Mouse (Mus musculus): ENCODE measurements around the gene Cyp2w1.
"Not testable (repeated sequence)": the region's sequence is repeated elsewhere in the genome, so short reads cannot be mapped to it uniquely, and the experiment has no call there.

Cyp2w1 gene

DNA sequence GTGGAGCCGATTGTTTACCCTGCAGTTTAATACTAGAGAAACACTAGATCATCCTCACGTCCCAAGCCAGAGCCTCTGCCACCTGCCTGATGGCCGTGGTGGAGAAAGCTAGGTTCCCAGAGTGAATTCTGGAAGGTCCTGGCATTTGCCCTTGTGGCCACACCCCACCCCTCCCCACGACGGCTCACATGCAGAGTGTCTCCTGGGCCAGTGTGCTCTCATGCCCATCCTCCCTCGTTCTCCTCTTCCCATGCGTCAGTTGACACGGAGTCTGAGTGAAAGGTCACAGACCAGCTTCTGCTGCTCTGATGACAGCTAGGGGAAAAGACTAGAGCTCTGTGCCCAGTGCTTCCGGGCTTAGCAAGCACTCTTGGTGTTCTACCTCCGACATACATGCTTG, 32.1 kb downstream of the Cyp2w1 start:
- no peak for DNase-seq (ENCODE audit: low spot score)

DNA sequence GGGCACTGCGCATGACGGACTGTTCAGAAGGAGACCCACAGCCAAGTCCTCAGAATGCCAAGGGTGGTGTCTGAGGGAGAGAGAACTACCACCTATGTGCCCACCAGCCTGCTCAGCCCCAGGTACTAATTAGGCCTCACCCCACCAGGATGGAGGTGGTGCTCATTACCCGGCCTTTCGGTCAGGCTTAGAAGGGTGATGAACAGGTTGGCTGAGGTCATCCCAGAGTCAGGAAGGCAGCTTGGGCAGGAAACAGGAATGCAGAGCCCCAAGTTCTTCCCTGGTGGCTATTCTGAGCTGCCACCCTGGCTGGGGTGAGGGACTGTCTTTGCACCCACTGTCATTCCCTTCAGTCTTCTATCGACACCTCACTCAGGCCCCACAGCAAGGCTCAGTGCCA, 33.6 kb downstream of the Cyp2w1 start:
- no peak for DNase-seq (ENCODE audit: low spot score)

DNA sequence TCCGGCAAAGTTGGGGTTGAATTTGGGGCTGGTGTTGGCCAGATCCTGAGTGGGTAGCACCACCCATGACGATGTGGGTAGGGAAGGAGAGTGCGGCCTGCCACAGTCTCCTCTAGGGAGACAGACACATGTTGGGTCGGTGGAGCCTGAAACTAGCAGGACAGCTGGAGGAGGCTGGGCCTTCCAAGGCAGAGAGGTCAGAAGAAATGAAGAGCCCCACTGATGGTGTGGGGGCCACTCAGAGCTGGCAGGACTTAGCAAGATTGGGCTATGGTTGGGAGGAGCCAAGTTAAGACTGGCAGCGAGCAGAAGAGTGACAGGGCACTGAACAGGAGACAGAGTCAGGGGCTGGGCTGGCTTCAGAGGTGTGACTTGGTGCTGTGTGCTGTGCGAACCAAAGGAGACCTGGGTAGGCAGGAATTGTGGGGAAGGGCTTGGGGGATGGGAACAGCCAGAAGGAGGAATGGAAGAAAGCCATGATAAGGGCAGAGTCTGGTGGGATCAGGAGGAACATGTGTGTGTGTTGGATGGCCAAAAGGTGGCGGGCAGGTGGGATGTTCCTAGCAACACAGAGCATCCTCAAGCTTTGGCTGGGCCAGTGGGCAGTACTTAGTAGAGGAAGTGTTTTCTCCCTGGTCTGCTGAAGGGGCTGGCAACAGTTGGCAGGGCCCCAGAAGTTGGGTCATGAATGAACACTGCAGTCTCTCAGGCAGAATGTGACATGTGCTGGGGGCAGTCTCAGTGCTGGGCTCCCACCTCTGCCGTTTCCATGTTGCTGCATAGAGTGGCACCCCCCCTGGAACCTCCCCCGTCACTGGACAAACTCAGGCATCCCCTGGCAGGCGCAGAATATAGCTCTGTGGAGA, 35.1 kb downstream of the Cyp2w1 start:
- no peak for DNase-seq (ENCODE audit: low spot score)

DNA sequence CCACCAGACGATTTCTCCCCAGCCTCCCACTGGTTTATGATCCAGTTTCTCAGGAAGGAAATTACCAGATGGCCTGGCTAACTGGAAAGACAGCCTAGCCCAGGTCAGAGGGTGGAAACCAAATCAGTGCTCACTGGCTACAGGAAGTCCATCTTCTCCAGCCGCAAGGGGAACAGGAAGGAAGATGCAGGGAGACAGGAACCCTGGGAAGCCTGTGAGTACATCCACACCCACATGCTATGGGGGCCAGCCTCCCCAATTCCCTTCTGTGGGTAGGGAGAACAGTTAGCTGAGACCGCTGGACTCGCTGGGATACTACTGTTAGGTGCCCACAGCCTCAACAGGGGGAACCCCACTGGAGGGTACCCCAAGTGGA, 35.8 kb downstream of the Cyp2w1 start:
- DNase-seq (ENCODE audit: low spot score) = no peak

DNA sequence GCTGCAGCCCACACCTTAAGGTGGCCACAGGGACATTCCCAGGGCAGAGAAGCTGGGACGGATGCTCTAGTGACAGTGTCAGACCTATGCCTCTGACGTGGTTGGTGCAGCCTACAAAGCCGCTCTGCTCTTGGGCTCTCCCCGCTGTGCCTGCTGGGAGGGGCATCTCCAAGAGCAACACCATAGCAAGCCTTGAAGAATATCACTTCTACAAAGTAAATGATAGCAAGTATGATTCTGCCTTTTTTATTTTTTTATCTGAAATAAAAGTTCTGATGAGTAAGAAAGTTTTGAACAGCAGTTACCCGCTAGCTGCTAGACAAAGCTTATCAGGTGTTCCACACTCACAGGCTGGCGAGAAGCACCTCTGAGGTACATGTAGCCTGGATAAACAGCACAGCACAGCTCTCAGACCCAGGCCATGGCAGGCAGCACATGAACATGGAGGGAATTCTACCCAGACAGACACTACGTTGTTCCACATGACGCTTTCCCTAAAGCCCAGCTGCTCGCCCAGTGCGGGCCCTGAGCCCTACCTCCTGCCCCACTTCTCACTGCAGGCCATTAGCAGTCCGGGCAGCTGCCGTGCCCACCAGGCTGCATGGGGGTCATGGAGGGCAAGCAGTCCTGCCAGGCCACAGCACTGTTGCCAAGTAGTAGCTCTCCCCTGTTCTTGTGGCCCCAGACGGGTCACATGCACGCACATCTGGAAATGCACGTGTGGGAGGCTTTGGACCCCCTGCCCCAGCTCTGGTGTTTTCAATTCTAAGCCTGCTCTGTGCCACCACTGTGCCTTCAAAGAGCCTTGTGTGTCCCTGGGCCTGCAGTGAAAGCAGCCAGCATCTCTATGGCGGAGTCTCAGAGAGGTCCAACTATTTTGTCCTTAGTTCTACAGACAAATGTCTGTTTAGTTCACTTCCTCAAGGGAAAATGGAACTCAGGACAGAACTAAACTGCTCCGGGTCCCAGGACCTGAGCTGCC, 36.6 kb downstream of the Cyp2w1 start:
- no peak for DNase-seq (ENCODE audit: low spot score)

DNA sequence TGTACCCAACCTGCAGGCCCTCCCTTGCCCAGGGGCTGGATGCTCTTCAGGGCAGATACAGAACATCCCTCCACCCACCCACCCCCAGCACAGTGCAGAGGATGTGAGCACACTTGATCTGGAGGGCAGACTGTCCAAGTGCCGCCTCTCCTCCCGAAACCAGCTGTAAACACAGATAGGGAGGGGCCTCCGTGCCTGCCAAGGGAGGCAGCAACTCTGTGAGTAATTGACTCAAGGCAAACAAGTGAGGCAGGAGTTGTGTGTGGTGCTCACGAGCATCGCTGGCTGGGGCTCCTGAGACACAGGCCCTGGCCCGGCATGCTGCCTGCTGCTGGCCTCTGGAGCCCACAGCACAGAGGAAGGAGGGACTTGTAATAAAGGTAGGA, 37.3 kb downstream of the Cyp2w1 start:
- DNase-seq (ENCODE audit: low spot score) = no peak

DNA sequence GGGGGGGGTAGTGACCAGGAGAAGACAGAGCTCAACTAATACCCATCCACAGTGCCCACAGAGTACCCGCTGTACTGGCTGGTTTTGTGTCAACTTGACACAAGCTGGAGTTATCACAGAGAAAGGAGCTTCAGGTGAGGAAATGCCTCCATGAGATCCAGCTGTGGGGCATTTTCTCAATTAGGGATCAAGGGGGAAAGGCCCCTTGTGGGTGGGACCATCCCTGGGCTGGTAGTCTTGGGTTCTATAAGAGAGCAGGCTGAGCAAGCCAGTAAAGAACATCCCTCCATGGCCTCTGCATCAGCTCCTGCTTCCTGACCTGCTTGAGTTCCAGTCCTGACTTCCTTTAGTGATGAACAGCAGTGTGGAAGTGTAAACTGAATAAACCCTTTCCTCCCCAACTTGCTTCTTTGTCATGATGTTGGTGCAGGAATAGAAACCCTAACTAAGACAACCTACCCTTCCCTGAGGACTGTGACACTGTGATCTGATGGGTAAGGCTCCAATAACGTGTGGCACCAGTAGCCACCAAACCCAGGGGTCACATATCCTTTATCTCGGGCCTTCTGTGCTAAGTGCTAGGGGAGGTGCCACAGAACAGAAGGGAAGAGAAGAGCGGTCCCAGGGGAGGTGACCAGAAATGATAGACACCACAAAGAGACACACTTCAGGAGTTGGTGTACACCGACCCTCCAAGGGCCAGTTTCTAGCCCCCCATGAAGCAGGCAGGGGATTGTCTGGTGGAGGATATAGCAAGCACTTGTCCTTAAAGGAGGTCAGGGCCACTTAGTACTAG, 38.1 kb downstream of the Cyp2w1 start:
- not testable (repeated sequence) for DNase-seq (ENCODE audit: low spot score)

DNA sequence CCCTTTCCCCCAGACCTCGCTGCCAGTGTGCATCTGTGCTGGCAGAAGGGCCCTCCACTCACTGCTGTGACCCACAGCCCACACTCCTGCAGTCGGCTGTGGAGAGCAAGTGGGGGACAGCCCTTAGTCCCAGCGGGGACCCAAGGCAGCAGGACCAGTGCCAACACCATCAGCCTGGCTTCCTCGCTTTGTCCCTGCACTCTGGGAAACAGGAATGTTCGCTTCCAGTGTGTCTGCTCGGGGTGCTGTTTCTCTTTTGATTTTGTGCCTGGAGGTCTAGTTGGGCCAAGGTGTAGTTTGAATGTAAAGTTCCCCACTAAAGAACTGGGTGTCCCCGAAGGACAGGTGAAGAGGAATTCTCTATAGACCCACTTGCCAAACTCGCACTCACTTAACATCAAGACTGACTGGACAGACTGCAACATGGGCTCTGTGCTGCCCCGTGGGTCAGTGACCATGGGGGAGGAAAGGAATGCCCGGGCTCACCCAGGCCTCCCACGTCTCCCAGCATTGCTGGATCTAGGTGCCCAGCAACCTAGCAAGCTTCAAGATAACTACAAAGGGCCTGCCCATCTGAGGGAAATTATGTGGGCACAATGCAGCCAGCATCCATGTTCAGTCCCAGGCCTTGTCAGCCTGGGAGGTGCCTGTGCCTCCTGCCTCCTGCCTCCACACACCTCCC, 39.0 kb downstream of the Cyp2w1 start:
- DNase-seq (ENCODE audit: low spot score) = no peak

DNA sequence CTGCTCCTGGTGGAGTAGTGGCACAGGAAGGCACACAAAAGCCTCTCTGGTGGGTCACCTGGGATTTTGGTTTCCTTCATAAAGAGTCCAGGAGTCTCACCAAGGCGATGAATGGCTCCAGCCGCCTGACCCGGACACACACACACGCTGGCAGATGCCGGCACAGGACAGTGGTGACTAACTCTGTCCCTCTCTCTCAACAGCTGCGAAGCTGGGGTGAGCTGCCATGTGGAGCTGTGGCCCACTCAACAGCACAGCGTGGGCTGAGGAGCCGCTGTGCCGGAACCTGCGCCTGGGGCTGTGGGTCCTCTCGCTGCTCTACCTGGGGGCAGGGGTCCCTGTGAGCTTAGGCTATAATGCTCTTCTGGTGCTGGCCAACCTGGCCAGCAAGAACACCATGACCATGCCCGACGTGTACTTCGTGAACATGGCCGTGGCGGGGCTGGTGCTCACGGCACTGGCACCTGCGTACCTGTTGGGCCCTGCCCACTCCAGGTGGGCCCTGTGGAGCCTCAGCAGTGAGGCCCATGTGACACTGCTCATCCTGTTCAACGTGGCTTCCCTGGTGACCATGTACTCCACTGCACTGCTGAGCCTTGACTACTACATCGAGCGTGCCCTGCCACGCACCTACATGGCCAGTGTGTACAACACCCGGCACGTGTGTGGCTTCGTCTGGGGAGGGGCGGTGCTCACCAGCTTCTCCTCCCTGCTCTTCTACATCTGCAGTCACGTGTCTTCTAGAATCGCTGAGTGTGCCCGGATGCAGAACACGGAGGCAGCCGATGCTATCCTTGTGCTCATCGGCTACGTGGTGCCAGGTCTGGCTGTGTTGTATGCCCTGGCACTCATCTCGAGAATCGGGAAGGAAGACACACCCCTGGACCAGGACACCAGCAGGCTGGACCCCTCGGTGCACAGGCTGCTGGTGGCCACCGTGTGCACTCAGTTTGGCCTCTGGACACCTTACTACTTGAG, 40.1 kb downstream of the Cyp2w1 start:
- DNase-seq (ENCODE audit: low spot score) = no peak

DNA sequence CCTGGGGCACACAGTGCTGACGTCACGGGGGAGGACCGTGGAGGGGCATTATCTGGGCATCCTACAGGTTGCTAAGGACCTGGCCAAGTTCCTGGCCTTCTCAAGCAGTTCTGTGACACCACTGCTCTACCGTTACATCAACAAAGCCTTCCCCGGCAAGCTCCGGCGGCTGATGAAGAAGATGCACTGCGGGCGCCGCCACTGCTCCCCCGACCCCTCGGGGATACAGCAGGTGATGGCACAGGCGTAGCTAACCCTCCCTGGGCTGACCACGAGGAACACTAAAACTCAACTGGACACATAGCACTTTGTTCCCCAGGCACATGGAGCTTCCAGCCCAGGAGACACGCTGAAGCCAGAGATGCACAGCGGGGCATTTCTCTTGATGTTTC, 40.8 kb downstream of the Cyp2w1 start:
- DNase-seq (ENCODE audit: low spot score) = no peak

DNA sequence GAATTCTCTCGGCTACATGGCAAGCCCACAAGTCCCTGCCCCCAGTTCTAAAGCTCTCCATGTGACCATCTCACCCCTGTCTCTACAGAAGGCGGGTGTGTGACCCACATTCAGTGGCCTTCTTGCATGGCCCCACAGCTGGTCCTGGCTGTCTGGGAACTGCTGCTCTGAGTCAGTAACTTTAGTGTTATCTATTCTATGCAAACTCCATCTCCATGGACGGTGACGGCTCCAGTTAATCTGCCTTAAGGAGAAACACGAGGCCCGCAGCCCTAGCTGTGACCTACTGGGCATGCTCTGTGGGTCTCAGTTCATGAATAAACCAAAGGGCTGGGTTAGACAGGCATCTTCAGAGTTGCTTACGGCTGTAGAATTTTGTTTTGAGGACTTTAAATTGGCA, 42.0 kb downstream of the Cyp2w1 start:
- DNase-seq (ENCODE audit: low spot score) = no peak

DNA sequence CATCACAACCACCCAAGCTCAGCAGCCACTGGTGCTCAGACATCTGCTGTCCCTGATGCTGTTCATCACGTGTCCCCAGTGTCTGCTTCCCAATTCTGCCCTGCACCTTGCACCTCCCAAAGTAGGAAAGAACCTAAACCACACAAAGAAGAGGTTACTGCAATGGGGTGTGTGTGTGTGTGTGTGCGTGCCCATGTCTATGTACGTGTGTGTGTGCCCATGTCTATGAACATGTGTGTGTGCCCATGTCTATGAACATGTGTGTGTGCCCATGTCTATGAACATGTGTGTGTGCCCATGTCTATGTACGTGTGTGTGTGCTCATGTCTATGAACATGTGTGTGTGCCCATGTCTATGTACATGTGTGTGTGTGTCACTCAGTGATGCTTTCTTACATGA, 43.1 kb downstream of the Cyp2w1 start:
- no peak for DNase-seq (ENCODE audit: low spot score)

DNA sequence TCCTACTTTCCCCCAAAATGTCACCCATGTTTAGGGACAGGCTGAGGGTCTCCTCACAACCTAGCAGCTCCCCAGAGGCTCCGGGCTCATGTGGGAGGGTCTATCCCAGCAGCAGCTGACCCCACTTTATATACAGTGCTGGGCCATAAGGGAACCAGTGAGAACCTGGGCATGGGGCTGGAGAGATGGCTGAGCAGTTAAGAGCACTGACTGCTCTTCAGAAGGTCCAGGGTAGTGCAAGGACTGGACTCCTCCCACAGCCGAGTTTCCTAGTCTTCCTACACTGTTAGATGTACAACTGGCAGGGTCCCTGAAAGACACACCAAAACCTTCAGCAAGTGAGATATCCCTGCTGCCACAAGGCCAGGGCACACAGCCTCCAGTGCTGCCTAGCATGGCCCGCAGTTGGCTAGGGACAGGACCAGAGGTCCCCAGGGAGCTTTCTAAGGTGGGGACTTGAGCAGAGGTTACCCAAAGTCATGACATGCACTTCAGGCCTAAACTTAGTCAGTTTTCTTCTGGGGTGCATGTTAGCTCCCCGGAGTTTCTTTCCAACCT, 45.0 kb downstream of the Cyp2w1 start:
- no peak for DNase-seq (ENCODE audit: low spot score)

DNA sequence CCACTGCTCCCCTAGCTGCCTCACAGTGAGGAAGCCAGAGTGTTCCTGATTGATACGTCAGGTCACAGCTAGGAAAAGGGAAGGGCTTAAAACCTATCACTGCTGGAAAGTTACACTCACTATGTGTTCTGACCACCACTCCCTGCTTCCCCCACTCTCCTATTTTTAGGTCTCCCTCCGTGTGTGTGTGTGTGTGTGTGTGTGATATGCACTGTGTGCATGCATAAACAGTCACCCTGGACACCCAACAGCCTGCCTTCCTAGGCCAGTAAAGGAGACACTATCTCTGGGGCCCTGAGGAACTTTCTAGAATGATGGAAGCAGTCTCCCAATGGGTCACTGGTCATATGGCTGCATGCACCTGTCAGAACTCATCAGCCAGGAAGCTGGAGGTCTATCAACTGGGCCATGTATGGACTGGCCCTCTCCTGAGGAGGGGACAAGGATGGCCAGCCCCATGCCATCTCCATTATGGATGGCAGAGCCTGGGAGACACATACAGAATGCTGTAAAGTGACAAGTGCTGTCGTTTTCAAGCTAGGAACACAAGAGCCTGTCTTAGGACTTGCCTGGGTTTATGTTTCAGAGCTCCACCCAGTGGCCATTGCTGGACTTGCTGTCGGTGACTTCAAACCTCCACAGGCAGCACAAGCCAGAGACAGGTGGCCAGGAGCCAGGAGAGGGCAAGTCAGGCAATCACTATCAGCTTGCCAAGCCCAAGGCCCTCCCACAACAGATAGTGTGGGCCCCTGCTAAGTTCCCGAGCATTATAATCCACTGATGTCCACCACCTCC, 45.7 kb downstream of the Cyp2w1 start:
- DNase-seq (ENCODE audit: low spot score) = peak; percentile 91

DNA sequence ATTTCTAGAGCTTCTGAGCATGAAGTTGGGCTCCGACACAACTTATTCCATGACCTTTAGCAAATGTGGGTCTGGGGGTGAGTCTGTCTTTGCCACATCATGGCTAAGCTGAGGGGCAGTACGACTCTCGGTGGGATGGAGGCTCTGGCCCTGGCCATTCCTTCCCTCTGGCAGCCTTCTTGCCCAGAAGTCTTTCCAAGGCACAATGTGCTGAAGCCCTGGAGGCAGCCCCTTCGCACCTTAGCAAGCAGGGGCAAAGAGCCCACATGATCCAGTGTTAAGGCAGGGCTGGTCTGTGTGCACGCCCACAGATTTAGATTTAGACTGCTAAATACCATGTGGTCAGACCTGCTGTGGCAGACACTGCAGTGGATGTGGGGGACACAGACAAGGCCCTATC, 46.4 kb downstream of the Cyp2w1 start:
- DNase-seq (ENCODE audit: low spot score) = no peak

DNA sequence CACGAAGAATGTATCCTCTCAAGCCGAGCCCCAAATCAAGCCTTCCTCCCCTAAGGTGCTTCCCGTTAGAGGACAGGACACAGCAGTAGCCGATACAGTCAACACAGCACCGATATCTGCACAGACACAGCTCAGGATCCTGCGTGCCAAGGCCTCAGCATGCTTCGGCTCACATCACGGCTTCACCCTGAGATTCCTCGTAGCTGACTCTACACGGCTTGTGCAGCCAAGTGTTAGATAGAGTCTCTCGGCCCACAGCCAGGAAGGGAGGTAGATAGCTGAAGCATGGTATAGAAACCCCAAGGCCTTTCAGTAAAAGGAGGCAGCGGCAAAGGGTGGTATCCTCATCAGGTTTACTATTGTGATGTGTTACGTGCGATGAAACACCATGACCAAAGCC, 47.6 kb downstream of the Cyp2w1 start:
- DNase-seq (ENCODE audit: low spot score) = no peak

DNA sequence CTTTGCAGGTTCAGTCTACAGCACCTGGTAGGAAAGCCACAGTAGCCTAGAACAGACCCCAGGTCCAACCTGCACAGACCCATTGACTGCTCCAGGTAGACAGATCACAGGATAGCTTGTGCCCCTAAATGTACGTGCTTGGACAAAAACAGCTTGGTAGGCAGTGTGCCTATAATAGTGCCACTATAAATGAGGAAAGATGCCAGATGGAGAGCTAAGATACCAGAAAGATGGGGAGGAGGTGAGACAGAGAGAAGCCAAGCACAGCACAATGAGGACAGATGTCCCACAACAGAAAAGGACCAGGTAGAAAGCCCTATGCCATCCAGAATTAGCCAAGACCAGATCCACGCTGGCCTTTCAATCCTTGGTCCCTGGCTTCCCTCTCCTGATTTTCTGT, 49.7 kb downstream of the Cyp2w1 start:
- no peak for DNase-seq (ENCODE audit: low spot score)

DNA sequence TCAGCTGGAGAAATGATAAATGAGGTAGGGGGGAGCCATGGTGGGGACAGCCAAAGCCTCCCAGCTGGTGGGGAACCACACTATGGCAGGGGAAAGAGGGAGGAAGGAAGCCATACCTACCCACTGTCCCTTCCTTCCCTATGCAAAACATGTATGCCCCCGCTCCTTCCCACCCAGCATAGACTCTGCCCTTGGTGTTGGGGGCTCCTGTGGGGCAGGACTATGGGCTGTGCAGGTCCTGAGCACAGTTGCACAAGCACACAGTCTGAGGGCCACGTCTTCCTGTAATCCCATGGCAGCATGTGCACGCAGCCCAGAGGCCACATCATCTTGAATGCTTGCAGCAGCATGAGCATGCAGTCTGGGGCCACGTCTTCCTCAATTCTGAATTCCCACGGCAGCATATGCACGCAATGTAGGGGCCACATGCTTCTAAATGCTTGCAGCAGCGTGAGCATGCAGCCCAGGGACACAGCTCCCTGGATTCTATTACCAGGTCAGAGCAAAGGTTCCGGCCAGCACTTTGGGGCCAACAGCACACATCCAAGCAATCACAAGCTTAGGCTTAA, 51.4 kb downstream of the Cyp2w1 start:
- DNase-seq (ENCODE audit: low spot score) = no peak

DNA sequence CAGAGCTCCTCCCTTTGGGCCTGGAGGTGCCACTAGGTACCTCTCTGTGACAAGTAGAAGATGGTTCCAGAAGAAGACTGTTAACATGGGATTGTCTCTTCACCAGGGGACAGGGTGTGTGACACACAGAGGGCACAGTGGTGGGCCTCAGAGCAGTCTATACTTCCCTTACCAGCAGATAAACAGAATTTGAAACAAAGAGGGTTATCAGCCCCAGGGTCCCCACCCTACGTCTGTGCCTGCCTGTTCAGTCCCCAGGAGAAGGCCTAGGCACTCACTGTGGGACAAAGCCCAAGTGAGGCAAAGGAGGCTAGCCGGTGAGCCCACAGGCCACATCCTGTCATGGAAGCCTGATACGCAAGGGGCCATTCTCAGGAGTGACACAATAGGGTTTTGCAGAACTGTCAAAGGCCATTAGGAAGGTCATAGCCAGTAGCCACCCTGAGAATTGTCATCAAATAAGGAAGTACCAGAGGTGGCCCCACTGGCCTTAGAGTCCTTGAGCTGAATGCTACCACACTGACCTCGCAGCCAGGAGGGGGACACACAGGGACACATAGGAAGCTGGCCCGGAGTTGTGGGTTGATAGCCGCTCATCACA, 52.5 kb downstream of the Cyp2w1 start, which contains the start of gene C130050O18Rik:
Gene C130050O18Rik (plus strand): TSS at position 480 of the 601 bp plus-strand sequence.
- DNase-seq (ENCODE audit: low spot score) = no peak
